Mouse (Mus musculus) ES-E14 (cell line): ENCODE data around the gene Cdkn1a. TPM values are rescaled to one million over a fixed set of nuclear protein-coding genes. Genes with fewer than 3 reads are reported as not detected.

Experiments used
- DNase-seq: peaks from one replicate; pipeline ENCODE4 v3.0.0-alpha.2; 2013; ENCODE audit warnings: low read depth, low spot score
- H3K27ac ChIP-seq: 2 replicates; pipeline ENCODE4 v1.5.1; 2012; ENCODE audit warnings: low read depth, mild to moderate bottlenecking, low read length, moderate library complexity, mixed read lengths; ENCODE audit not compliant: poor library complexity, insufficient read depth, severe bottlenecking
- H3K36me3 ChIP-seq: 2 replicates; pipeline ENCODE4 v1.6.1; 2012; ENCODE audit warnings: mild to moderate bottlenecking, low read length, moderate library complexity, mixed read lengths; ENCODE audit not compliant: control insufficient read depth, poor library complexity, insufficient read depth, severe bottlenecking
- H3K4me1 ChIP-seq, 2 experiments: fragments of 150-350 bp in 1 of 2; sonication (generic) in 1 of 2; 2 replicates each; pipeline ENCODE4 v1.6.1; 2012; ENCODE audit warnings: low read length in 2 of 2, mild to moderate bottlenecking in 1 of 2, mixed read lengths in 1 of 2; ENCODE audit not compliant: control insufficient read depth in 2 of 2, insufficient read depth in 2 of 2, poor library complexity in 1 of 2
- H3K4me3 ChIP-seq, 2 experiments: fragments of 150-350 bp in 1 of 2; sonication (generic) in 1 of 2; 2 replicates each; pipeline ENCODE4 v1.5.1; 2012; ENCODE audit warnings: low read length in 2 of 2, low read depth in 1 of 2, mild to moderate bottlenecking in 1 of 2, mixed read lengths in 1 of 2; ENCODE audit not compliant: insufficient read depth in 1 of 2, poor library complexity in 1 of 2, severe bottlenecking in 1 of 2
- H3K9ac ChIP-seq: 2 replicates; pipeline ENCODE4 v1.6.1; 2012; ENCODE audit warnings: low read depth, mild to moderate bottlenecking, low read length, mixed read lengths; ENCODE audit not compliant: poor library complexity, insufficient read depth, severe bottlenecking
- H3K9me3 ChIP-seq: fragments of 150-350 bp; sonication (generic); 2 replicates; pipeline ENCODE4 v1.6.1; 2012; ENCODE audit warnings: low read depth, mild to moderate bottlenecking, low read length; ENCODE audit not compliant: control insufficient read depth, insufficient read depth
- CHD2 ChIP-seq: IDR thresholded peaks from 2 replicates; pipeline ENCODE4 v1.6.1; 2014; ENCODE audit warnings: mild to moderate bottlenecking, low read depth, low read length, inconsistent platforms
- HCFC1 ChIP-seq: IDR thresholded peaks from 2 replicates; pipeline ENCODE4 v1.6.1; 2012; ENCODE audit warnings: low read length, inconsistent platforms, borderline replicate concordance; ENCODE audit not compliant: insufficient read depth
- MAFK ChIP-seq: IDR thresholded peaks from 2 replicates; pipeline ENCODE4 v1.6.1; 2014; ENCODE audit warnings: mild to moderate bottlenecking, low read depth, low read length, inconsistent platforms; ENCODE audit not compliant: insufficient read depth
- ZC3H11A ChIP-seq: IDR thresholded peaks from 2 replicates; pipeline ENCODE4 v1.6.1; 2012; ENCODE audit warnings: low read depth, mild to moderate bottlenecking, inconsistent platforms, low read length, borderline replicate concordance
- ZNF384 ChIP-seq: IDR thresholded peaks from 2 replicates; pipeline ENCODE4 v1.6.1; 2012; ENCODE audit warnings: low read depth, low read length, inconsistent platforms
- in situ Hi-C, 2 experiments: fragments of 600-800 bp; cut with MboI; formaldehyde crosslinking; loops; one replicate each; pipeline ENCODE4 v1.15.1; 2025; ENCODE audit warnings: low sequenced_read_pairs in 2 of 2, inconsistent platforms in 1 of 2; ENCODE audit not compliant: unreplicated experiment in 2 of 2
- total RNA-seq: library from RNA; depleted of rRNA; stranded (reverse); fragments of 300-350 nt; gene quantifications from 2 replicates; pipeline ENCODE4 v1.2.3, GENCODE M21; 2012

The Cdkn1a gene
- total RNA-seq, 1 experiment = 32.3 TPM

DNA sequence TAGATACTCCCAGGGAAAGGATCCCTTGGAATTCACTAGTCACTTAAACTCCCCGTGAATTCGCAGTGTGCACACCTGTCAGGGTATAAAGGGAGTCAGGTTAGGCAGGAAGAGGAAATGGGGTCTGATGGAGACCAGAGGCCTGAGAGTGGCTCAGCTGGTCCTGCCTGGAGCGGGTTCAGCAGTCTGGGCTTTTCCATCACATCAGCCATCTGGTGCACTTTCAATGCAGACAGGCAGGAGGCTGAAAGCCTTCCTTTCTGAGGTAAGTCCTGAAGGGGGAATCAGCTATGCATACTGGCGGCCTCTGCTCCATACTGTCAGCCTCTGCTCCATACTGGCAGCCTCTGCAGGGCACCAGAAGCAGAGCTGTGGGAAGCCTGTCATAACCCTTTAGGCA is 3.9 kb upstream of the Cdkn1a start:
- Histone ChIP-seq H3K4me1 (peaks cover 0 to 18% of the 10 kb centered on the region in 2 experiments; a peak in 2 of 4 replicates), H3K9me3 (no peaks in the 10 kb centered on the region), H3K9ac (no peak overlapping the region), H3K27ac (no peak overlapping the region), H3K36me3 (no peaks in the 10 kb centered on the region), H3K4me3 (no peak overlapping the region)
- TF ChIP-seq ZNF384 (peak; percentile 47; the same call in 1 of the 2 replicates), MAFK (no peak)
- in situ Hi-C loops = no loop called here
- DNase-seq = no peak

DNA sequence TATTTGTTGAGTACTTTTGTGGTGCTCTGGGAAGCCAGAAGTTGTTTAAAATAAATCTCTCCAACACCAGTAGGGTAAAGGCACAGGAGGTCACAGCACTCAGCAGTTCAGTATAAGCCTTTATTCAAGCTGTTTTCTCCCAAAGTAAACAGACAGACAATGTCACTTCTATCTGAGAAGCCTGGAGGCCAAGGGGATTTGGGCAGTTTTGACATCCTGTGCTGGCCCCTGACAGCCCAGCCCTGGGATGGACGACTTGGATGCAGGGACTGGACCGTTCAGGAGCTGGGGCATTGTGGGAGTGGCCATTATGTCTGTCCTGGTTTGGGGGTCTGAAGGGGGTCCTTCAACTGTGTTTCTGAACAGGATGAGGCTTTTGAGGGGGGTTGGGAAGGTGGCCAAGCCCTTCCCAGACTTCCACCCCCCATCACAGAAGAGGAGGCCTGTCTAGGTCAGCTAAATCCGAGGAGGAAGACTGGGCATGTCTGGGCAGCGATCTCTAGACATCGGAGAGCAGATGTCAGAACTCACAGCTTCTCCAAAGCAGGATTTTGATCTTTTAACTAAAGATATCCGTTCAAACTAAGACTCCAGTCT is 670 bp downstream of the Cdkn1a start:
- peak overlapping the region; percentile 70 for H3K27ac ChIP-seq
- in situ Hi-C loops = loop anchor here (5.0 to 10.0 kb wide), 2 partner anchors 44 to 47 kb away; no protein-coding TSS in a partner anchor
- TF ChIP-seq CHD2 (no peak), ZNF384 (no peak), ZC3H11A (no peak), HCFC1 (no peak), MAFK (no peak)
- H3K9me3 ChIP-seq = no peaks in the 10 kb centered on the region
- no peak for DNase-seq
- peaks cover 4 to 7% of the 10 kb centered on the region in 2 experiments; a peak in 2 of 4 replicates for H3K4me1 ChIP-seq
- no peaks in the 10 kb centered on the region for H3K36me3 ChIP-seq
- no peak overlapping the region; the same call in 1 of the 2 replicates for H3K9ac ChIP-seq
- H3K4me3 ChIP-seq = peak overlapping the region in 1 of 2 experiments; percentile 11; a peak in 1 of 4 replicates

GRCm38 (mm10) chr17:29092497-29092896 is 1.7 kb downstream of the Cdkn1a start:
- H3K4me1 ChIP-seq = peaks cover 4 to 13% of the 10 kb centered on the region in 2 experiments; a peak in 2 of 4 replicates
- no peak for TF ChIP-seq CHD2
- TF ChIP-seq HCFC1 = no peak
- TF ChIP-seq ZC3H11A = no peak
- no peak for TF ChIP-seq ZNF384
- TF ChIP-seq MAFK = no peak
- in situ Hi-C loops = loop anchor here (5.0 to 10.0 kb wide), 2 partner anchors 45 to 48 kb away; no protein-coding TSS in a partner anchor
- H3K9ac ChIP-seq = 0 out of 2 replicates have a peak overlapping the region, but pooled peaks have one; percentile 12
- DNase-seq = no peak
- H3K4me3 ChIP-seq = no peak overlapping the region
- H3K27ac ChIP-seq = no peak overlapping the region
- no peaks in the 10 kb centered on the region; the same call in 1 of the 2 replicates for H3K36me3 ChIP-seq
- H3K9me3 ChIP-seq = no peaks in the 10 kb centered on the region

DNA sequence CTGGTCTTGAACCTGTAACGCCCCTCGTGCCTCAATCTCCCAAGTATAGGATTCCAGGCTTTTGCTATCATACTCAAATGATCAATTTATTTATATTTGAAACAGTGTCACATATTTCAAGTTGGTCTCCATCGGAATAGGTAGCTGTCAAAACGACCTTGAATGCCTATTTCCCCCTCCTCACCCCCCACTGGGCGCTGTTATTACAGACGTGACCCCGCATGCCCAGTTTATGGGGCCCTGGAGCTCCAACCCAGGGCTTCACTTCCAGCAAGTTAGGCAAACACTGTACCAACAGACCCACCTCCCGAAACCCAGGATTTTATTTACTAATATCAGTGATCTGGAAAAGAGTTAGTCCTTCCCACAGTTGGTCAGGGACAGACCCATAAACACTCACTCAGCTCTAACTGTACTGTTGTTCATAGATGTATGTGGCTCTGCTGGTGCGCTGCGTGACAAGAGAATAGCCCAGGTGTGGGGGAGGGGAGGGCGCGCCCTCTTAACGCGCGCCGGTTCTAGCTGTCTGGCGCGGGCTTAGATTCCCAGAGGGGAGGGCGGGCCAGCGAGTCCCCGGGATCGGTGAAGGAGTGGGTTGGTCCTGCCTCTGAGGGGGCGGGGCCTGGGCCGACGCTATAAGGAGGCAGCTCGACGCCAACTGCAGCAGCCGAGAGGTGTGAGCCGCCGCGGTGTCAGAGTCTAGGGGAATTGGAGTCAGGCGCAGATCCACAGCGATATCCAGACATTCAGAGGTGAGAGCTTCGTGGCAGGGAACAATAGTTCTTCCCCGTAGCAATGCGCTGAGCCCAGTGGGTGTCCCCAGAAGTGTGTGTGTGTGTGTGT is 2.6 kb downstream of the Cdkn1a start:
- no peak overlapping the region for H3K27ac ChIP-seq
- H3K9ac ChIP-seq = peak overlapping the region; percentile 73
- peak; percentile 98 for DNase-seq
- peak overlapping the region; percentile 74 to 76 for H3K4me3 ChIP-seq
- TF ChIP-seq MAFK = no peak
- TF ChIP-seq ZNF384 = no peak
- peak; percentile 71; the same call in 1 of the 2 replicates for TF ChIP-seq HCFC1
- peaks cover 4 to 19% of the 10 kb centered on the region in 2 experiments; a peak in 2 of 4 replicates for H3K4me1 ChIP-seq
- peaks cover 5% of the 10 kb centered on the region for H3K36me3 ChIP-seq
- H3K9me3 ChIP-seq = no peaks in the 10 kb centered on the region
- in situ Hi-C loops = loop anchor here (5.0 to 10.0 kb wide), 2 partner anchors 46 to 49 kb away; no protein-coding TSS in a partner anchor
